Mouse (Mus musculus): ENCODE results near the gene Ugt1a2. TPM values are rescaled to one million over a fixed set of nuclear protein-coding genes. Genes with fewer than 3 reads are reported as not detected.
A peak's percentile ranks its signal among the peaks of the same experiment; 100 is the strongest.

The Ugt1a2 gene
- polyA plus RNA-seq, 1 experiment from 2014 or later, result not detected

- no peaks in the 10 kb centered on the region for H3K27me3 ChIP-seq (ENCODE audit: control insufficient read depth, insufficient read depth, low read length)
- H3K36me3 ChIP-seq (replicated peaks; ENCODE audit: control insufficient read depth, insufficient read depth, low read depth, low read length), result peaks cover 30% of the 10 kb centered on the region
- DNase-seq (ENCODE audit: low spot score), result no peak
- ATAC-seq (replicated peaks; ENCODE audit: insufficient number of reproducible peaks, low FRiP score, low TSS enrichment, low read depth), result no peak
- peaks cover 63% of the 10 kb centered on the region for H3K9me3 ChIP-seq (replicated peaks; ENCODE audit: control insufficient read depth, low read length)
- no peak overlapping the region for H3K4me2 ChIP-seq (ENCODE audit: low read depth, low read length)
- 80% methylated on average over 6 of the region's 6 CpGs for WGBS
- no peak overlapping the region for H3K4me3 ChIP-seq (ENCODE audit: low read depth, low read length)
- no peak overlapping the region for H3K9ac ChIP-seq (replicated peaks; ENCODE audit: low read length)
- no peak overlapping the region for H3K27ac ChIP-seq (replicated peaks; ENCODE audit: low read depth, low read length)
- H3K4me1 ChIP-seq (ENCODE audit: control insufficient read depth, insufficient read depth, low read length), result no peaks in the 10 kb centered on the region
Measured at GRCm38 (mm10) chr1:88257681-88258080, 57.3 kb downstream of the Ugt1a2 start.

GRCm38 (mm10) chr1:88258361-88258760, 58.0 kb downstream of the Ugt1a2 start:
- ATAC-seq (replicated peaks; ENCODE audit: insufficient number of reproducible peaks, low FRiP score, low TSS enrichment, low read depth) (no peak), DNase-seq (ENCODE audit: low spot score) (no peak)
- Histone ChIP-seq H3K4me1 (ENCODE audit: control insufficient read depth, insufficient read depth, low read length) (no peaks in the 10 kb centered on the region), H3K36me3 (replicated peaks; ENCODE audit: control insufficient read depth, insufficient read depth, low read depth, low read length) (peaks cover 37% of the 10 kb centered on the region), H3K4me2 (ENCODE audit: low read depth, low read length) (no peak overlapping the region), H3K9ac (replicated peaks; ENCODE audit: low read length) (no peak overlapping the region), H3K9me3 (replicated peaks; ENCODE audit: control insufficient read depth, low read length) (peaks cover 59% of the 10 kb centered on the region), H3K4me3 (ENCODE audit: low read depth, low read length) (no peak overlapping the region), H3K27me3 (ENCODE audit: control insufficient read depth, insufficient read depth, low read length) (no peaks in the 10 kb centered on the region), H3K27ac (replicated peaks; ENCODE audit: low read depth, low read length) (no peak overlapping the region)
- 73% methylated on average over 6 of the region's 6 CpGs for WGBS

- no peak overlapping the region for H3K9ac ChIP-seq (replicated peaks; ENCODE audit: low read length)
- H3K27ac ChIP-seq (replicated peaks; ENCODE audit: low read depth, low read length), result no peak overlapping the region
- H3K4me3 ChIP-seq (ENCODE audit: low read depth, low read length), result no peak overlapping the region
- ATAC-seq (replicated peaks; ENCODE audit: insufficient number of reproducible peaks, low FRiP score, low TSS enrichment, low read depth), result 0 out of 2 replicates have a peak, but pooled peaks have one; percentile 2
- H3K4me1 ChIP-seq (ENCODE audit: control insufficient read depth, insufficient read depth, low read length), result no peaks in the 10 kb centered on the region
- H3K36me3 ChIP-seq (replicated peaks; ENCODE audit: control insufficient read depth, insufficient read depth, low read depth, low read length), result peaks cover 44% of the 10 kb centered on the region
- no peak overlapping the region for H3K4me2 ChIP-seq (ENCODE audit: low read depth, low read length)
- H3K27me3 ChIP-seq (ENCODE audit: control insufficient read depth, insufficient read depth, low read length), result no peaks in the 10 kb centered on the region
- 81% methylated on average over 8 of the region's 8 CpGs for WGBS
- H3K9me3 ChIP-seq (replicated peaks; ENCODE audit: control insufficient read depth, low read length), result peaks cover 52% of the 10 kb centered on the region
- no peak for DNase-seq (ENCODE audit: low spot score)
Measured at GRCm38 (mm10) chr1:88258881-88259642, 58.7 kb downstream of the Ugt1a2 start.

- H3K27me3 ChIP-seq (ENCODE audit: control insufficient read depth, insufficient read depth, low read length), result no peaks in the 10 kb centered on the region
- peaks cover 49% of the 10 kb centered on the region for H3K36me3 ChIP-seq (replicated peaks; ENCODE audit: control insufficient read depth, insufficient read depth, low read depth, low read length)
- H3K9ac ChIP-seq (replicated peaks; ENCODE audit: low read length), result no peak overlapping the region
- no peak overlapping the region for H3K4me3 ChIP-seq (ENCODE audit: low read depth, low read length)
- peaks cover 46% of the 10 kb centered on the region for H3K9me3 ChIP-seq (replicated peaks; ENCODE audit: control insufficient read depth, low read length)
- no peaks in the 10 kb centered on the region for H3K4me1 ChIP-seq (ENCODE audit: control insufficient read depth, insufficient read depth, low read length)
- no peak overlapping the region for H3K27ac ChIP-seq (replicated peaks; ENCODE audit: low read depth, low read length)
- no peak for DNase-seq (ENCODE audit: low spot score)
- ATAC-seq (replicated peaks; ENCODE audit: insufficient number of reproducible peaks, low FRiP score, low TSS enrichment, low read depth), result 0 out of 2 replicates have a peak, but pooled peaks have one; percentile 1
- H3K4me2 ChIP-seq (ENCODE audit: low read depth, low read length), result no peak overlapping the region
- 77% methylated on average over 4 of the region's 4 CpGs for WGBS
Measured at GRCm38 (mm10) chr1:88259643-88260024, 59.2 kb downstream of the Ugt1a2 start.

- Histone ChIP-seq H3K4me3 (ENCODE audit: low read depth, low read length) (no peak overlapping the region), H3K9me3 (replicated peaks; ENCODE audit: control insufficient read depth, low read length) (peaks cover 42% of the 10 kb centered on the region), H3K27me3 (ENCODE audit: control insufficient read depth, insufficient read depth, low read length) (no peaks in the 10 kb centered on the region), H3K36me3 (replicated peaks; ENCODE audit: control insufficient read depth, insufficient read depth, low read depth, low read length) (peaks cover 54% of the 10 kb centered on the region), H3K4me1 (ENCODE audit: control insufficient read depth, insufficient read depth, low read length) (no peaks in the 10 kb centered on the region), H3K27ac (replicated peaks; ENCODE audit: low read depth, low read length) (no peak overlapping the region), H3K4me2 (ENCODE audit: low read depth, low read length) (no peak overlapping the region), H3K9ac (replicated peaks; ENCODE audit: low read length) (no peak overlapping the region)
- DNase-seq (ENCODE audit: low spot score) (no peak), ATAC-seq (replicated peaks; ENCODE audit: insufficient number of reproducible peaks, low FRiP score, low TSS enrichment, low read depth) (peak; percentile 1; the same call in 1 of the 2 replicates)
- 79% methylated on average over 6 of the region's 6 CpGs for WGBS
Measured at GRCm38 (mm10) chr1:88260114-88260513, 59.7 kb downstream of the Ugt1a2 start.

- peaks cover 35% of the 10 kb centered on the region for H3K9me3 ChIP-seq (replicated peaks; ENCODE audit: control insufficient read depth, low read length)
- 83% methylated on average over 10 of the region's 10 CpGs for WGBS
Measured at GRCm38 (mm10) chr1:88260604-88261377, 60.4 kb downstream of the Ugt1a2 start.

GRCm38 (mm10) chr1:88261706-88262105, 61.3 kb downstream of the Ugt1a2 start:
- Histone ChIP-seq H3K9me3 (replicated peaks; ENCODE audit: control insufficient read depth, low read length) (peaks cover 26% of the 10 kb centered on the region), H3K9ac (replicated peaks; ENCODE audit: low read length) (no peak overlapping the region), H3K27me3 (ENCODE audit: control insufficient read depth, insufficient read depth, low read length) (no peaks in the 10 kb centered on the region), H3K27ac (replicated peaks; ENCODE audit: low read depth, low read length) (no peak overlapping the region), H3K36me3 (replicated peaks; ENCODE audit: control insufficient read depth, insufficient read depth, low read depth, low read length) (peaks cover 70% of the 10 kb centered on the region), H3K4me2 (ENCODE audit: low read depth, low read length) (no peak overlapping the region), H3K4me1 (ENCODE audit: control insufficient read depth, insufficient read depth, low read length) (no peaks in the 10 kb centered on the region), H3K4me3 (ENCODE audit: low read depth, low read length) (no peak overlapping the region)
- WGBS, result 88% methylated on average over 7 of the region's 7 CpGs
- DNase-seq (ENCODE audit: low spot score) (no peak), ATAC-seq (replicated peaks; ENCODE audit: insufficient number of reproducible peaks, low FRiP score, low TSS enrichment, low read depth) (no peak)

More at GRCm38 (mm10) chr1:88260604-88261377, 60.4 kb downstream of the Ugt1a2 start:
- H3K36me3 ChIP-seq (replicated peaks; ENCODE audit: control insufficient read depth, insufficient read depth, low read depth, low read length), result peaks cover 61% of the 10 kb centered on the region
- H3K4me1 ChIP-seq (ENCODE audit: control insufficient read depth, insufficient read depth, low read length), result no peaks in the 10 kb centered on the region
- DNase-seq (ENCODE audit: low spot score) (no peak), ATAC-seq (replicated peaks; ENCODE audit: insufficient number of reproducible peaks, low FRiP score, low TSS enrichment, low read depth) (no peak)
- H3K27me3 ChIP-seq (ENCODE audit: control insufficient read depth, insufficient read depth, low read length), result no peaks in the 10 kb centered on the region
- H3K9ac ChIP-seq (replicated peaks; ENCODE audit: low read length), result no peak overlapping the region
- H3K4me2 ChIP-seq (ENCODE audit: low read depth, low read length), result no peak overlapping the region
- H3K27ac ChIP-seq (replicated peaks; ENCODE audit: low read depth, low read length), result no peak overlapping the region
- no peak overlapping the region for H3K4me3 ChIP-seq (ENCODE audit: low read depth, low read length)

GRCm38 (mm10) chr1:88262255-88262654, 61.9 kb downstream of the Ugt1a2 start:
- Histone ChIP-seq H3K9me3 (replicated peaks; ENCODE audit: control insufficient read depth, low read length) (peaks cover 21% of the 10 kb centered on the region), H3K4me2 (ENCODE audit: low read depth, low read length) (no peak overlapping the region), H3K27ac (replicated peaks; ENCODE audit: low read depth, low read length) (no peak overlapping the region), H3K9ac (replicated peaks; ENCODE audit: low read length) (no peak overlapping the region), H3K4me1 (ENCODE audit: control insufficient read depth, insufficient read depth, low read length) (no peaks in the 10 kb centered on the region), H3K36me3 (replicated peaks; ENCODE audit: control insufficient read depth, insufficient read depth, low read depth, low read length) (peaks cover 76% of the 10 kb centered on the region), H3K27me3 (ENCODE audit: control insufficient read depth, insufficient read depth, low read length) (no peaks in the 10 kb centered on the region), H3K4me3 (ENCODE audit: low read depth, low read length) (no peak overlapping the region)
- 90% methylated on average over 4 of the region's 4 CpGs for WGBS
- DNase-seq (ENCODE audit: low spot score) (no peak), ATAC-seq (replicated peaks; ENCODE audit: insufficient number of reproducible peaks, low FRiP score, low TSS enrichment, low read depth) (no peak)
